Mouse (Mus musculus) gastrocnemius, adult 18-20 months (tissue): ENCODE results near the gene Hacd4. TPM values are rescaled to one million over a fixed set of nuclear protein-coding genes. Genes with fewer than 3 reads are reported as not detected.

ENCODE experiments used
- DNase-seq: peaks from one replicate; pipeline ENCODE4 v3.0.0; 2021; ENCODE audit warnings: low spot score
- long read RNA-seq, 2 experiments: library from polyadenylated mRNA; stranded (forward); transcript quantifications; one replicate each; pipeline ENCODE4 v2.0.0; 2021
- total RNA-seq, 2 experiments: library from RNA; stranded (reverse); gene quantifications; 2 replicates each; pipeline ENCODE4 v1.2.3; 2021

Gene Hacd4
- total RNA-seq = under 1 TPM; 0.84 to 0.93 TPM
- long read RNA-seq, experiment 1, partial matches to known transcripts = 0 of 1 reads
- long read RNA-seq, experiment 1, other reads (novel, unspliced or antisense) = 1 of 1 reads
- long read RNA-seq, experiment 2 = 0 reads

- peak; percentile 45 for DNase-seq
These were observed at the start of gene Hacd4 for GRCm38 (mm10) chr4:88438326-88438989. Hacd4 (minus strand) TSS chr4:88438928.

GRCm38 (mm10) chr4:88488107-88488506 is 49.4 kb upstream of the Hacd4 start:
- DNase-seq = no peak

- DNase-seq = no peak
These were observed 41.4 kb upstream of the Hacd4 start for GRCm38 (mm10) chr4:88480130-88480529.

GRCm38 (mm10) chr4:88478809-88479186 is 40.1 kb upstream of the Hacd4 start:
- DNase-seq = no peak

- DNase-seq = no peak
These were observed 39.6 kb upstream of the Hacd4 start for GRCm38 (mm10) chr4:88478177-88478808.

GRCm38 (mm10) chr4:88476511-88477210 is 37.9 kb upstream of the Hacd4 start:
- DNase-seq = no peak

GRCm38 (mm10) chr4:88476084-88476483 is 37.4 kb upstream of the Hacd4 start:
- DNase-seq = no peak

GRCm38 (mm10) chr4:88471528-88471927 is 32.8 kb upstream of the Hacd4 start:
- DNase-seq = no peak

GRCm38 (mm10) chr4:88464574-88464973 is 25.8 kb upstream of the Hacd4 start:
- DNase-seq = no peak

- no peak for DNase-seq
These were observed 24.4 kb upstream of the Hacd4 start for GRCm38 (mm10) chr4:88462981-88463646.

- no peak for DNase-seq
These were observed 23.8 kb upstream of the Hacd4 start for GRCm38 (mm10) chr4:88462501-88462900.

- DNase-seq = no peak
These were observed 22.6 kb upstream of the Hacd4 start for GRCm38 (mm10) chr4:88461315-88461714.

- no peak for DNase-seq
These were observed 19.9 kb upstream of the Hacd4 start for GRCm38 (mm10) chr4:88458673-88459072.

GRCm38 (mm10) chr4:88458093-88458492 is 19.4 kb upstream of the Hacd4 start:
- DNase-seq = no peak

GRCm38 (mm10) chr4:88450087-88450765 is 11.5 kb upstream of the Hacd4 start:
- no peak for DNase-seq

GRCm38 (mm10) chr4:88448976-88449375 is 10.2 kb upstream of the Hacd4 start:
- DNase-seq = no peak

- DNase-seq = no peak
These were observed 2.1 kb upstream of the Hacd4 start for GRCm38 (mm10) chr4:88440814-88441213.

GRCm38 (mm10) chr4:88439669-88440123 is 968 bp upstream of the Hacd4 start:
- DNase-seq = no peak

GRCm38 (mm10) chr4:88438990-88439329 is 232 bp upstream of the Hacd4 start:
- DNase-seq = no peak

- no peak for DNase-seq
These were observed 811 bp downstream of the Hacd4 start for GRCm38 (mm10) chr4:88437917-88438316.

- DNase-seq = no peak
These were observed 1.6 kb downstream of the Hacd4 start for GRCm38 (mm10) chr4:88437166-88437565.
